Mouse (Mus musculus): ENCODE data around the gene Golga5. TPM values are rescaled to one million over a fixed set of nuclear protein-coding genes. Genes with fewer than 3 reads are reported as not detected.

Golga5 gene
- polyA plus RNA-seq, 1 experiment from 2014 or later, result 31.0 TPM

DNA sequence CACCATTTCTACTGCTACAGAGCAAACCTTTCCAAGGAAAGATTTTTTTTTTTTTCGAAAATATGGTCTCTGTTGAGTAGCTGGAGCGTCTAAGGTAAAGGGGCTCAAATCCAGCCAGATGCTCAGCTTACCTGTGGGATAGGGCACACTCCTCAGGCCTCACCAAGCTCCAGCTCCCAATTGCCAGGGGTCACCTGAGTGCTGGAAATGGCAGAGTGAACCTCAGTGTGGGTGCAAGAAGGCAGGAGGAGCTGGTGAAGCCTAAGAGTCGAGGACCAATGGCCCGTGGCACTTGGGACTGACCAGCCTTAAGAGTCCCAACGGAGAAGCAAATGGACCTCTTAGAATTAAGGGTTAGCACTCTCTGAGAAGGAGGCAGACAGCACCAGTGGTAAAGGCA, 30.3 kb downstream of the Golga5 start:
- H3K4me1 ChIP-seq, result no peaks in the 10 kb centered on the region
- H3K4me2 ChIP-seq, result no peak overlapping the region
- H3K9ac ChIP-seq, result no peak overlapping the region
- no peak for ATAC-seq (replicated peaks)
- 92% methylated on average over 5 of the region's 5 CpGs for WGBS
- peaks cover 26% of the 10 kb centered on the region for H3K36me3 ChIP-seq (replicated peaks)
- no peaks in the 10 kb centered on the region for H3K9me3 ChIP-seq
- H3K27me3 ChIP-seq (replicated peaks), result no peaks in the 10 kb centered on the region
- H3K27ac ChIP-seq, result no peak overlapping the region
- H3K4me3 ChIP-seq, result no peak overlapping the region

DNA sequence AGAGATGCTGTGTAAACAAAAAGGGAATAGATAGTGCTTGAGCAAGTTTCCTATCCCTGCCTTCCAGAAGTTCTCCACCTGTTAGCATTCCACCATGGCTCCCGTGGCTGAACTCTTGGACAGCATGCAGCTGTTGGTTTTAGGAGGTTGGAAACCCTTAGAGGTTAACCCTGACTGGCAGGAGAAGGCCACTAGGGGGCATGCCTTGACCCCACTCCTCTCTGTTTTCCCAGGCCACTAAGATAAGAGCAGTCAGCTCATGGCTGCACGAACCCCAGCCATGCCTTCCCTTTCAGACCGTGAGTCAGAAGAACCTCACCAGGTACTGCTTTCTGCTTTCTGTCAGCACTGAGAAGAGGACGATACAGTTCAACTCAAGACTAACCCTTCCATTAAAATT, 30.8 kb downstream of the Golga5 start:
- peaks cover 26% of the 10 kb centered on the region for H3K36me3 ChIP-seq (replicated peaks)
- H3K4me2 ChIP-seq, result no peak overlapping the region

DNA sequence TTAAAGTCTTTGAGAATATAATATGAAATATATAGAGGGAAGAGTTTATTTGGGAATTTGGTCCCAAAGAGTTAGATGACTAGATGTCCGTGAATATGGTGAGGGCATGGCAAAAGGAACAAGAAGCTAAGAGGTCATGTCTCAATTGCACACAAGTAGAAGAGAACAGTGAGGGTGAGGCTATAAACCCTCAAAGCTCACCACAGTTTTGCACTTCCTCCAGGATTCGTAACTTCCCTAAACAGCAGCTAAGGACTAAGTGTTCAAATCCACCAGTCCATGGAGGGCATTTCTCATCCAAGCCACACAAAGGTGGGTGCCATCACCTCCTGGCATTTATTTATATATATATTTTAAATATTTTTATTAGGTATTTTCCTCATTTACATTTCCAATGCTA, 32.1 kb downstream of the Golga5 start:
- H3K4me3 ChIP-seq, result no peak overlapping the region
- H3K9me3 ChIP-seq, result no peaks in the 10 kb centered on the region
- H3K4me1 ChIP-seq, result no peaks in the 10 kb centered on the region
- no peak overlapping the region for H3K9ac ChIP-seq
- no peaks in the 10 kb centered on the region for H3K27me3 ChIP-seq (replicated peaks)
- 97% methylated on average over 2 of the region's 2 CpGs for WGBS
- no peak overlapping the region for H3K4me2 ChIP-seq
- peaks cover 21% of the 10 kb centered on the region for H3K36me3 ChIP-seq (replicated peaks)
- no peak overlapping the region for H3K27ac ChIP-seq
- ATAC-seq (replicated peaks), result no peak

More for the DNA sequence above, 30.8 kb downstream of the Golga5 start:
- H3K27me3 ChIP-seq (replicated peaks), result no peaks in the 10 kb centered on the region
- no peak for ATAC-seq (replicated peaks)
- H3K27ac ChIP-seq, result no peak overlapping the region
- no peaks in the 10 kb centered on the region for H3K9me3 ChIP-seq
- no peak overlapping the region for H3K4me3 ChIP-seq
- H3K4me1 ChIP-seq, result no peaks in the 10 kb centered on the region
- 69% methylated on average over 4 of the region's 4 CpGs for WGBS
- no peak overlapping the region for H3K9ac ChIP-seq

DNA sequence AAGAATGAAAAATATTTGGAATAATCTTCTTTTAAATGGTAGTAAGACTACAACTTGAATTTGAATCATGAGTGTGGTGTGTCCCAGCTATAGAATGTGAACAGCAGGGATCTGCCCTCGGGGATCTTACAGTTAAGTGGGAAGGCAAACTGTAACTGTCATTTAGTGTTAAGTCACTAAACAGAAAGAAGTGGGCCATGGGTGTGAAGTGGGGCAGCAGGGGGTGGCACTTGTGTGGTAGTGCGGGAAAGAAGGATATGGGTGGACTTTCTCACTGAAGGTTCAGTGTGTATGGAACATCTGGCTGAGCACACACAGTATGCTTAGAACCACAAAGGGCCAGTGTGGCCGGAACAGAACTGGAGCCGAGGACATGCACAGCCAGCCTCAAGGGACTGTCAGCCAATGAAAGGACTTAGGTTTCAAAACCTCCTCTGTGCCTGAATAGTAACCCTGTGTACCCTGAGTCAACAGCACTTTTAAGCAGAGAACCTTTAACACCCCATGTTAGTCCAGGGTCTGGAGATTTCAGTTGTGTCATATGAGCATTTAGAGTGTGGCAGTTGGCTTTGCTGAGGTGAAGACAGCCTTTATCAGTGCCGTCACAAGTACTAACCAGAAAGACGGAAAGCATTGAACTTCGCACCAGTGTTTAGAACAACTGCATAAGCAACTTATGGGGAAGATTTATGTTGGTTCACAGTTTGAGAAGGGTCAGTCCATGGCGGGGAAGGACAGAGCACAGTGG, 33.1 kb downstream of the Golga5 start:
- 87% methylated on average over 8 of the region's 8 CpGs for WGBS
- Histone ChIP-seq H3K9me3 (no peaks in the 10 kb centered on the region), H3K9ac (no peak overlapping the region), H3K27me3 (replicated peaks) (no peaks in the 10 kb centered on the region), H3K36me3 (replicated peaks) (peaks cover 15% of the 10 kb centered on the region), H3K4me1 (no peaks in the 10 kb centered on the region), H3K4me2 (no peak overlapping the region), H3K4me3 (no peak overlapping the region), H3K27ac (no peak overlapping the region)
- ATAC-seq (replicated peaks), result no peak

DNA sequence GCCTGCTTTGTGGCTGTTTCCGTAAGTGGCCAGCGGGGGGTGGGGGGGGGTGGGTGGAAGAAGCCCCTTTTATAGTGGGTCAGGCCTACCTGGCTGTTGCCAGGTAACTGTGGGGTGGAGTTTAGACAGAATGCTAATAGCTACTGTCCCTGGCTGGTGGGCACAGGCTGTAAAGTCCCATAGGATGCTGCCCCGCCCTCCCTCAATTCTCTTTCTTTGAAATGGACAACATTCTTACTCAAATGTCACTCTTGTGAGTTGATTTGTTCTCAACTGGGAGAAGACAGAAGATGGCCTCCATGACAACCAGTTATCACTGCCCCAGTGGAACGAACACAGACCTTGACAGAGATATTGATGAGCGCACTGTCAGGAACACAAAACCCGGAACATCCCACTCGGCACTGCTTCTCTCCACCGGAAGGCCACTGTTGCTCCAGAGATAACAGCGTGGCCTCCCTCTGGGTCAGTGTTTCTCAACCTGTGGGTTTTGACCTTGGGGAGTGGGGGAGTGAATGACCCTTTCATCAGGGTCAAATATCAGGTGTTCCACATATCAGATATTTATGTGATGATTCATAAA, 36.3 kb downstream of the Golga5 start:
- ATAC-seq (replicated peaks), result no peak
- H3K27ac ChIP-seq, result no peak overlapping the region
- WGBS, result 72% methylated on average over 9 of the region's 9 CpGs
- no peaks in the 10 kb centered on the region for H3K27me3 ChIP-seq (replicated peaks)
- no peaks in the 10 kb centered on the region for H3K4me1 ChIP-seq
- H3K4me3 ChIP-seq, result no peak overlapping the region
- H3K9me3 ChIP-seq, result no peaks in the 10 kb centered on the region
- no peak overlapping the region for H3K9ac ChIP-seq
- H3K36me3 ChIP-seq (replicated peaks), result no peaks in the 10 kb centered on the region
- H3K4me2 ChIP-seq, result no peak overlapping the region

DNA sequence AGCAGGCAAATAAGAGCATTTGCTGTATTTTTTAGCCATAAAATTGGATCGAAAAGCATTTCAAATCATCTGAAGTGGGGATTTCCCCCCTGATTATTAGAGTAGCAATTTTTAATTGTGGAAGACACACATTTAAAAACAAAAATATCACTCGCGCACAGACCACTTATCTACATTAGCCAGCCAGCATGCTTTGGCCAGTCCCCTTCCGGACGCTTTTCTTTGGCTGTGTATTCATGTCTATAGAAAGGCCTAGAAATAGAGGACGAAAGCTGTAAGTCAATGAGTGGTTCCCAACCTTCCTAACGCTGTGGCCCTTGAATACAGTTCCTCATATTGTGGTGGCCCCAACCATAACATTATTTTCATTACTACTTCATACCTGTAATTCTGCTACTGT, 37.0 kb downstream of the Golga5 start:
- Histone ChIP-seq H3K27ac (no peak overlapping the region), H3K36me3 (replicated peaks) (no peaks in the 10 kb centered on the region), H3K4me3 (no peak overlapping the region), H3K4me2 (no peak overlapping the region), H3K4me1 (peaks cover 3% of the 10 kb centered on the region; the same call in 1 of the 2 replicates), H3K9ac (no peak overlapping the region), H3K9me3 (no peaks in the 10 kb centered on the region), H3K27me3 (replicated peaks) (no peaks in the 10 kb centered on the region)
- ATAC-seq (replicated peaks), result no peak
- 94% methylated on average over 7 of the region's 7 CpGs for WGBS

DNA sequence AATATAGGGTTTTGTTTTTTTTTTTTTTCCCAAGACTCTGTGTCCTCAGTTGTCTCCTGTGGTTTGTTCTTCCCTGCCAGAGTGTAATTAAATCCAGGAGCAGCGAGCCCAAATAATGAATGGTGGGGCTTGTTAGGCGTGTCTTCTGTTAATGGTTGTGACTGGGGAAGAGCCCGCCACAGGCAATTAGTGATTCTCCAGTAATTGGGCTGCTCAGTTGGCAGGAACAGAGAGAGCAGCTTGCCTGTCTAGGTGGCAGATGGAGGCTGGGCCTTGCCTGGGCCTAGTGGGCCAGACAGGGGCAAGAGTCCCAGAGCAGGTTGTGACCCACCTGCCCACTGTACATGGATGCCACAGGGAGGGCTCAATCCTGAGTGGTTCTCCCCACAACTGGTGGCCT, 42.4 kb downstream of the Golga5 start:
- Histone ChIP-seq H3K27ac (no peak overlapping the region), H3K4me2 (no peak overlapping the region), H3K9ac (no peak overlapping the region), H3K9me3 (no peaks in the 10 kb centered on the region), H3K4me3 (no peak overlapping the region), H3K27me3 (replicated peaks) (no peaks in the 10 kb centered on the region), H3K36me3 (replicated peaks) (no peaks in the 10 kb centered on the region), H3K4me1 (peaks cover 8% of the 10 kb centered on the region; the same call in 1 of the 2 replicates)
- ATAC-seq (replicated peaks), result peak; percentile 42; the same call in 1 of the 2 replicates
- WGBS, result 21% methylated on average over 3 of the region's 3 CpGs

DNA sequence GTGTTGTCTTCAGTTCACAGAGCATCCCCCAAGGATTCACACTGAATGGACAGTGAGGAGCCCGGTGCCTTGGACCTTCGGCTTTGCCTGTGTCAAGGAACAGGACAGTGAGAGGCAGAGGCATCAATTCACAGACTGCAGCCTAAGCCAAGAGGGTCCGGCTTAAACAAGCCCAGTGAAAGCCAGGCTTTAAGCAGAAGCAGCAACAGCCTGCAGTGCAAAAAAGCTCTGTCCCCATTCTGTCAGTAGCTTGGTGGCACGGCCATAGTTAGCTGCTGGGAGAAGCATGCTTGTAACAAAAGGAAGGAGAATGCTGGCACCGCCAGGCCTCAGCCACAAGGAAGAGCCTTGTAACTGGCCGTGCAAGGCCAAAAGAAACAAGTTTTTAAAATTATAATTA, 45.2 kb downstream of the Golga5 start:
- Histone ChIP-seq H3K27ac (no peak overlapping the region), H3K27me3 (replicated peaks) (no peaks in the 10 kb centered on the region), H3K4me1 (peaks cover 8% of the 10 kb centered on the region; the same call in 1 of the 2 replicates), H3K36me3 (replicated peaks) (no peaks in the 10 kb centered on the region), H3K4me2 (no peak overlapping the region), H3K4me3 (no peak overlapping the region), H3K9ac (no peak overlapping the region), H3K9me3 (no peaks in the 10 kb centered on the region)
- WGBS, result 59% methylated on average over 6 of the region's 6 CpGs
- no peak for ATAC-seq (replicated peaks)

DNA sequence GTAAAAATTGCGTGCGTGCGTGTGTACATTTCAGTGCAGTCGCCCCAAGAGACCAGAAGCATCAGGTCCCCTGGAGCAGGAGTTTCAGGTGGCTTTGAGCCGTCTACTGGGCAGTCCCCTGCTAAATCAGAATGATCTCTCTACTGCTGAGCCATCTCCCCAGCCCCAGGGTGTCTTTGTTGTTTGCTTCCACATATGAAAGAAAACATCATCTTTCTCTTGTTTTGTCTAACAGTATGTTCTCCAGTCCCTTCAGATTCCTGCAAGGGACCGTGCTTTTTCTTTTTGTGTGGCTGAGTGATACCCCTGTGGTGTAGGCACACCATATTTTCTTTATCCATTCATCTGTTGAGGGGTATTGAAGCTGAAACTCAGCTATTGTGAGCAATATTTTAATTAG, 45.8 kb downstream of the Golga5 start:
- WGBS, result 76% methylated on average over 6 of the region's 6 CpGs
- no peak for ATAC-seq (replicated peaks)
- no peak overlapping the region for H3K9ac ChIP-seq

DNA sequence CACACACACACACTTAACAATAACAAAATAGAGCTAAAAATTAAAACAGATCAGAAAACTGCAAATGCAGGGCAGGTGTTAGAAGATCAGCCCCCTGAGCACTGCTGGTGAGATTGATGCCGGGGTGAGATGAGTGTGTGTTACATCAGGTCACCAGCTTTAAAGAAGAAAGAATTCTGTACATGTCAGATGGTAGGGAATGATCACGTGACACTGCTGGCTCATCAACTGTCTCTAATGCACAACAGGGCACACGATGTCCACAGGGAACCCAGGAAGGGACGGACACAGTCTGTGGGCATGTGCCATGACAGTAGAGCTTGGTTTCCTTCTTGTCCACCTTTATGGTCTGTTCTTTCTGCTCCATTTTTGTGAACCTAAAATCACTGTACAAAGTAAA, 47.2 kb downstream of the Golga5 start:
- Histone ChIP-seq H3K27ac (no peak overlapping the region), H3K27me3 (replicated peaks) (no peaks in the 10 kb centered on the region), H3K4me1 (peaks cover 3% of the 10 kb centered on the region; the same call in 1 of the 2 replicates), H3K9me3 (no peaks in the 10 kb centered on the region), H3K4me3 (no peak overlapping the region), H3K36me3 (replicated peaks) (no peaks in the 10 kb centered on the region), H3K9ac (no peak overlapping the region), H3K4me2 (no peak overlapping the region)
- 80% methylated on average over 4 of the region's 4 CpGs for WGBS
- no peak for ATAC-seq (replicated peaks)

More for the DNA sequence above, 45.8 kb downstream of the Golga5 start:
- H3K4me2 ChIP-seq, result no peak overlapping the region
- no peak overlapping the region for H3K4me3 ChIP-seq
- no peak overlapping the region for H3K27ac ChIP-seq
- H3K4me1 ChIP-seq, result peaks cover 8% of the 10 kb centered on the region; the same call in 1 of the 2 replicates
- no peaks in the 10 kb centered on the region for H3K9me3 ChIP-seq
- no peaks in the 10 kb centered on the region for H3K27me3 ChIP-seq (replicated peaks)
- no peaks in the 10 kb centered on the region for H3K36me3 ChIP-seq (replicated peaks)

DNA sequence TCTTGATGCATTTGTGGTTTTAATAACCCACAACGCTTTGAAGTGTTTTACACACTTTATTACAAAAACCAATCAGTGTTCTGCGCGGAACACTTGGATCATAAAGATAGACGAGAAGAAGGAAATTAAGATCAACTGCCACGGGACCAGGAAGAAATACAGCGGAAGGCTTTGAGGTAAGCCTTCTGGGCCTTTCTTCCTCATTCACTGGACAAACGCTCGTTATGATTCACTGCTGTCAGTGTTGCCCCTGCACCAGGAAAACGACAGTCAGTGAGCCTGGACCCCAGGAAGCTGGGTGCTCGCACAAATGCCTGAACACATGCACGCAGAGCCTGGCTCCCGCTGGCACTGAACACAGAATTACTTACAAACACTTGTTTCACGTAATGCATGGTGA, 48.7 kb downstream of the Golga5 start:
- Histone ChIP-seq H3K9me3 (no peaks in the 10 kb centered on the region), H3K27ac (no peak overlapping the region), H3K4me3 (no peak overlapping the region), H3K36me3 (replicated peaks) (no peaks in the 10 kb centered on the region), H3K9ac (no peak overlapping the region), H3K27me3 (replicated peaks) (no peaks in the 10 kb centered on the region), H3K4me1 (no peaks in the 10 kb centered on the region), H3K4me2 (no peak overlapping the region)
- 72% methylated on average over 13 of the region's 13 CpGs for WGBS
- no peak for ATAC-seq (replicated peaks)

DNA sequence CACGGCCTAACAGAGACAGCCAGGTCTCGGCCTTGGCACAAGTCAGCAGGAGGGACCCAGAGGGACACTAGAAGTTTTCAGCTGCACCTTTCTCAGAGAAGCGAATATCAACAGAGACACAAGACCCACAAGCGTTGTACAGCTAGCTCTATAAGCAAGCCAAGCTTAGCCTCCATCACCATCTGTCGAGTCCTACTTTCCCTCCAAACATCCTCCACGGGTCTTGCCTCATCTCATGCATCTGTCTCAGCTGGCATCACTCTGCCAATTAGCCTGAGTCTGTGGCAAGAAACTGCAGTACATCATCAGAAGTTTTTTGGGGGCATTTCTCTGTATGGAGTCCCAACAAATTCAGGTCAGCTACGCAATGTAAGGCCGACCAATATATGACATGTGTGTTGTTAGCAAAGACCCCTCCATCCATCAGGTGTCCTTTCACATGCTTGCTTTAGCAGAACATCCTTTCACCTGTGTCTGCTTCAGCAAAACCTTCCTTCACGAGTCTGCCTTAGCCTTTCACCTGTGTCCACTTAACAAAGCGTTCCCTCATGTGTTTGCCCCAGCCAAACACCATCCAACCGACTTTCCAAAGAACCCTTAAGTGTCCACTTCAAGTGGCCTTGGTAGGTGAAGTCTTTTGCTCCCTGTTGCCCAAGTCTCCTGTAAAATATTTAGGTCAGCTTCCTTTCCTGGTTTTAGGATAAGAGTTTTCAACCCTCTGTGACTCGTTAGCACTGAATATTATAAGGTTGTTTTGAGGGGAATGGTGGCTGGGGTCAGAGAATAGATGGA, 51.2 kb downstream of the Golga5 start:
- Histone ChIP-seq H3K9ac (no peak overlapping the region), H3K4me3 (no peak overlapping the region), H3K27ac (no peak overlapping the region), H3K4me1 (no peaks in the 10 kb centered on the region), H3K36me3 (replicated peaks) (no peaks in the 10 kb centered on the region), H3K9me3 (no peaks in the 10 kb centered on the region), H3K27me3 (replicated peaks) (no peaks in the 10 kb centered on the region), H3K4me2 (no peak overlapping the region)
- ATAC-seq (replicated peaks), result no peak
- 88% methylated on average over 12 of the region's 12 CpGs for WGBS

Data from midbrain, embryonic 15.5 days (tissue).